Mouse (Mus musculus): ENCODE results near the gene 1700029J07Rik.

Gene 1700029J07Rik

GRCm38 (mm10) chr8:45950622-45951021 is 24.4 kb downstream of the 1700029J07Rik start:
- no peak for DNase-seq (ENCODE audit: low read depth, low spot score)

GRCm38 (mm10) chr8:45946283-45946682 is 28.8 kb downstream of the 1700029J07Rik start:
- no peak for DNase-seq (ENCODE audit: low read depth, low spot score)

- no peak for DNase-seq (ENCODE audit: low read depth, low spot score)
These were observed 38.1 kb downstream of the 1700029J07Rik start for GRCm38 (mm10) chr8:45936986-45937385.

- peak; percentile 87 for DNase-seq (ENCODE audit: low read depth, low spot score)
These were observed 40.5 kb downstream of the 1700029J07Rik start, which contains the start of gene Ccdc110 for GRCm38 (mm10) chr8:45934582-45935014. Ccdc110 (plus strand) TSS chr8:45934619.

GRCm38 (mm10) chr8:45922116-45922515 is 52.9 kb downstream of the 1700029J07Rik start:
- no peak for DNase-seq (ENCODE audit: low read depth, low spot score)

GRCm38 (mm10) chr8:45920392-45920791 is 54.7 kb downstream of the 1700029J07Rik start:
- no peak for DNase-seq (ENCODE audit: low read depth, low spot score)

- DNase-seq (ENCODE audit: low read depth, low spot score): no peak
These were observed 56.2 kb downstream of the 1700029J07Rik start for GRCm38 (mm10) chr8:45918891-45919290.

GRCm38 (mm10) chr8:45917040-45917679 is 57.9 kb downstream of the 1700029J07Rik start:
- DNase-seq (ENCODE audit: low read depth, low spot score): no peak

GRCm38 (mm10) chr8:45916496-45916895 is 58.6 kb downstream of the 1700029J07Rik start:
- no peak for DNase-seq (ENCODE audit: low read depth, low spot score)

- no peak for DNase-seq (ENCODE audit: low read depth, low spot score)
These were observed 61.3 kb downstream of the 1700029J07Rik start for GRCm38 (mm10) chr8:45913707-45914106.

GRCm38 (mm10) chr8:45906251-45906619 is 68.8 kb downstream of the 1700029J07Rik start:
- DNase-seq (ENCODE audit: low read depth, low spot score): no peak

- DNase-seq (ENCODE audit: low read depth, low spot score): no peak
These were observed 69.3 kb downstream of the 1700029J07Rik start for GRCm38 (mm10) chr8:45905591-45906250.

GRCm38 (mm10) chr8:45903659-45904058 is 71.4 kb downstream of the 1700029J07Rik start:
- DNase-seq (ENCODE audit: low read depth, low spot score): no peak

Measured in telencephalon, adult 2 months (tissue).